Mouse (Mus musculus) lung, postnatal 4 days (tissue): ENCODE data around the gene Stpg4.
A peak's percentile ranks its signal among the peaks of the same experiment; 100 is the strongest.

Source experiments
- DNase-seq, 2 experiments: peaks; one replicate each; pipeline ENCODE4 v3.0.0; 2021

Gene Stpg4

GRCm38 (mm10) chr17:87378354-87379159 is 49.0 kb downstream of the Stpg4 start:
- DNase-seq, result peak; percentile 31 to 40

GRCm38 (mm10) chr17:87377536-87377935 is 50.0 kb downstream of the Stpg4 start:
- DNase-seq, result peak; percentile 48 to 52

- DNase-seq, result no peak
These were observed 50.6 kb downstream of the Stpg4 start for GRCm38 (mm10) chr17:87376831-87377471.

GRCm38 (mm10) chr17:87375941-87376511 is 51.5 kb downstream of the Stpg4 start:
- peak; percentile 67 to 83 for DNase-seq

GRCm38 (mm10) chr17:87373327-87373726 is 54.2 kb downstream of the Stpg4 start:
- DNase-seq, result no peak

- no peak for DNase-seq
These were observed 55.4 kb downstream of the Stpg4 start for GRCm38 (mm10) chr17:87372189-87372588.

GRCm38 (mm10) chr17:87369270-87369759 is 58.2 kb downstream of the Stpg4 start:
- DNase-seq, result no peak

GRCm38 (mm10) chr17:87368481-87368880 is 59.1 kb downstream of the Stpg4 start:
- no peak for DNase-seq

- peak in 1 of 2 experiments; percentile 58 for DNase-seq
These were observed 59.9 kb downstream of the Stpg4 start for GRCm38 (mm10) chr17:87367640-87368039.

GRCm38 (mm10) chr17:87367228-87367627 is 60.3 kb downstream of the Stpg4 start:
- DNase-seq, result peak in 1 of 2 experiments; percentile 60

- DNase-seq, result no peak
These were observed 61.0 kb downstream of the Stpg4 start for GRCm38 (mm10) chr17:87366520-87366919.

GRCm38 (mm10) chr17:87365268-87365667 is 62.3 kb downstream of the Stpg4 start:
- DNase-seq, result peak; percentile 60 to 63

- DNase-seq, result no peak
These were observed 63.4 kb downstream of the Stpg4 start for GRCm38 (mm10) chr17:87364108-87364507.

GRCm38 (mm10) chr17:87361132-87361531 is 66.4 kb downstream of the Stpg4 start:
- no peak for DNase-seq

- no peak for DNase-seq
These were observed 70.0 kb downstream of the Stpg4 start for GRCm38 (mm10) chr17:87357506-87357905.

- peak in 1 of 2 experiments; percentile 68 for DNase-seq
These were observed 71.3 kb downstream of the Stpg4 start for GRCm38 (mm10) chr17:87356261-87356660.

GRCm38 (mm10) chr17:87355456-87355855 is 72.1 kb downstream of the Stpg4 start:
- DNase-seq, result no peak

- no peak for DNase-seq
These were observed 73.7 kb downstream of the Stpg4 start for GRCm38 (mm10) chr17:87353745-87354320.

GRCm38 (mm10) chr17:87352898-87353225 is 74.7 kb downstream of the Stpg4 start:
- no peak for DNase-seq

- DNase-seq, result no peak
These were observed 75.2 kb downstream of the Stpg4 start for GRCm38 (mm10) chr17:87352106-87352897.

- DNase-seq, result peak; percentile 36 to 74
These were observed 76.1 kb downstream of the Stpg4 start for GRCm38 (mm10) chr17:87351241-87352105.
